Mouse (Mus musculus): ENCODE measurements around the gene Hmgcs2.

Hmgcs2 gene

GRCm38 (mm10) chr3:98336661-98337654 is 56.7 kb downstream of the Hmgcs2 start:
- DNase-seq (ENCODE audit: low spot score in 2 of 2): no peak

GRCm38 (mm10) chr3:98338584-98339041 is 58.4 kb downstream of the Hmgcs2 start:
- DNase-seq (ENCODE audit: low spot score in 2 of 2): peak; percentile 64 to 69

- peak; percentile 38 to 61 for DNase-seq (ENCODE audit: low spot score in 2 of 2)
Observed at GRCm38 (mm10) chr3:98339097-98339705, 59.0 kb downstream of the Hmgcs2 start.

GRCm38 (mm10) chr3:98339706-98340109 is 59.5 kb downstream of the Hmgcs2 start, which contains the start of gene Phgdh:
Gene Phgdh (minus strand): TSS chr3:98339990.
- peak; percentile 35 to 53 for DNase-seq (ENCODE audit: low spot score in 2 of 2)

- no peak for DNase-seq (ENCODE audit: low spot score in 2 of 2)
Observed at GRCm38 (mm10) chr3:98340818-98341594, 60.8 kb downstream of the Hmgcs2 start.

GRCm38 (mm10) chr3:98343235-98343634 is 63.0 kb downstream of the Hmgcs2 start:
- no peak for DNase-seq (ENCODE audit: low spot score in 2 of 2)

GRCm38 (mm10) chr3:98348106-98348505 is 67.9 kb downstream of the Hmgcs2 start:
- no peak for DNase-seq (ENCODE audit: low spot score in 2 of 2)

- no peak for DNase-seq (ENCODE audit: low spot score in 2 of 2)
Observed at GRCm38 (mm10) chr3:98348705-98349104, 68.5 kb downstream of the Hmgcs2 start.

GRCm38 (mm10) chr3:98353892-98354291 is 73.7 kb downstream of the Hmgcs2 start:
- DNase-seq (ENCODE audit: low spot score in 2 of 2): peak; percentile 45 to 54

- DNase-seq (ENCODE audit: low spot score in 2 of 2): no peak
Observed at GRCm38 (mm10) chr3:98355344-98356025, 75.2 kb downstream of the Hmgcs2 start.

- DNase-seq (ENCODE audit: low spot score in 2 of 2): no peak
Observed at GRCm38 (mm10) chr3:98356026-98356365, 75.8 kb downstream of the Hmgcs2 start.

GRCm38 (mm10) chr3:98356632-98357370 is 76.6 kb downstream of the Hmgcs2 start:
- DNase-seq (ENCODE audit: low spot score in 2 of 2): no peak
